Mouse (Mus musculus): ENCODE results near the gene Chmp1a.
"Not testable (repeated sequence)": the region's sequence is repeated elsewhere in the genome, so short reads cannot be mapped to it uniquely, and the experiment has no call there.

DNA sequence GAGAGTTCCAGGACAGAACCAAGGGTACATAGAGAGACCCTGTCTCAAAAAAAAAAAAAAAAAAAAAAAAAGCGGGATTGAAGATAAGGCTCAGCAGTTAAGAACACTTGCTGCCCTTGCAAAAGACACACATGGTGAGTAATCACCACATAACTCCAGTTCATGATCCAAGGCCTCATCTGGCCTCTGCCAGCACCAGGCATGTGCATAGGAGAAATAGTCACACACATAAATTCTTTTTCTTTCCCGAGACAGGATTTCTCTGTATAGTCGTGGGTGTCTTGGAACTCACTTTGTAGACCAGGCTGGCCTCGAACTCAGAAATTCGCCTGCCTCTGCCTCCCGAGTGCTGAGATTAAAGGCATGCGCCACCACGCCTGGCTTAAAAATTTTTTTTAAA is 45.0 kb upstream of the Chmp1a start:
- TF ChIP-seq CTCF, EP300 (IDR thresholded peaks at IDR 0.05; ENCODE audit: low read depth): not testable (repeated sequence)
